Mouse (Mus musculus) adipocyte (in vitro differentiated cells): ENCODE measurements around the gene Tln2.
A peak's percentile ranks its signal among the peaks of the same experiment; 100 is the strongest.

ENCODE experiments used
- DNase-seq: peaks from one replicate; pipeline ENCODE4 v3.0.0-alpha.2; 2016; ENCODE audit warnings: low spot score

Gene Tln2

DNA sequence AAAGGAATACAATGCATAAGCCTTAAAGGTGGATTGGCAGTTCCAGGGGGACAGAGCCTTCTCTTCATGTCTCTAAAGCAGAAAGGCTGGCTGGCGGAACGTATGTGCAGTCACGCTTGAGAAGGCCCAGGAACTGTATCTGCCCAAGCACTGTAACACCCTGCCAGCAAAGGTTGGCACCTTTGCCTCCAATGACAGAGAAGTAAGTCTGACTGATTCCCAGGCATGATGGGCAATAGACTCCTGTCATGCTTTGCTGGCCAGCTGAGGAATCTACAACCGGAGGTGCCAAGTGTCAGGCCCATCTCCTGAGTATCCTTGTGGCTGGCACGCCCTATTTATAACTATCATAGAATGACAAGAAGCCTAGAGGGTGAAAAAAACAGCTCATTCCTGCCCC, 83.3 kb downstream of the Tln2 start:
- no peak for DNase-seq

DNA sequence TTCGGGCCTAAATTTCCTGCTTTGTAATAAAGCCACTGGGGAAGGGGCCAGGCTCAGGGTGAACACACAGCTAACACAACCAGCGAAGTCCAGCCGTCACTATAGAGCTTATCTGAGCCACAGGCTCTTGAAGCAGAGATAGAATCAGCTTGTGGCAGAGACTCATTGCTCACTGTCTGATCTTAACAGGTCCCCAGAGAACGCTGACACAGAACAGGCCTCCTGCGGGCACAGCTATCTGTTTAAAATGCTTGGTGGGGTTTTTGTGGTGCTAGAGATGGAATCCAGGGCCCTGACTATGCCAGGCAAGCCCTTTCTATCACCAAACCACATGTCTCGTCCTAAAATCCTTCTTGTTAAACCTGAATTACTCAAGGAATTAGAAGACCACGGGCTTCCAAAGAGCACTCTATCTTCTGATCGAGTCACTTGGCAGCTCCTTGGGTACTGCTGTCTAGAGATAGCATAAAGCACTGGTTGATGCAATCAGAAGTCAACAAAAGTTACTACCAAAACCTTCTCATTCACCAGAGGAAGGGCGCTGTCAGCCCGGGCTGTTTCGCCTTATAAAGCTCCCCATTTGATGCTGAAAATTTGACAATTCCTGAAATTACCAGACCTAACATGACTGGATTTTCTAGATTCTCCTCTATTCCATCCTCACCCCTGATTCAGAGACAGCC, 95.9 kb downstream of the Tln2 start:
- peak; percentile 23 for DNase-seq

- no peak for DNase-seq
These were observed 118.0 kb downstream of the Tln2 start for GRCm38 (mm10) chr9:67441484-67441883.

DNA sequence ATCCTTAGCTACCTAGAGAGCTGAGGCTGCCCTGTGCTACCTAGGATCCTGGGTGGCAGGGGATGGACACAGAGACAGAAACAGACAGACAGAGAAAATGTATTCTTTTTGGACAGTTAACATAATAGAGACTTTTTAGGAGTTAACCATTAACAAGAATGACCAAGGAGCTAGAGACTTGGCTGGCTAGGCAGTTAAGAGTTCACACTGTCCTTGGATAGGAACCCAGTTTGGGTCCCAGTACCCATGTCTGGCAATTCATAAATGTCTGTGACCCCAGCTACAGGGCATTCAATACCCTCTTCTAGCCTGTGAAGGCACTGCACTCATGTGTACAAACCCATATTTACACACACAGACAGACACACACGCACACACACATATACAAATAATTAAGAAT, 122.0 kb downstream of the Tln2 start:
- no peak for DNase-seq

- no peak for DNase-seq
These were observed 124.0 kb downstream of the Tln2 start for GRCm38 (mm10) chr9:67435333-67436154.

DNA sequence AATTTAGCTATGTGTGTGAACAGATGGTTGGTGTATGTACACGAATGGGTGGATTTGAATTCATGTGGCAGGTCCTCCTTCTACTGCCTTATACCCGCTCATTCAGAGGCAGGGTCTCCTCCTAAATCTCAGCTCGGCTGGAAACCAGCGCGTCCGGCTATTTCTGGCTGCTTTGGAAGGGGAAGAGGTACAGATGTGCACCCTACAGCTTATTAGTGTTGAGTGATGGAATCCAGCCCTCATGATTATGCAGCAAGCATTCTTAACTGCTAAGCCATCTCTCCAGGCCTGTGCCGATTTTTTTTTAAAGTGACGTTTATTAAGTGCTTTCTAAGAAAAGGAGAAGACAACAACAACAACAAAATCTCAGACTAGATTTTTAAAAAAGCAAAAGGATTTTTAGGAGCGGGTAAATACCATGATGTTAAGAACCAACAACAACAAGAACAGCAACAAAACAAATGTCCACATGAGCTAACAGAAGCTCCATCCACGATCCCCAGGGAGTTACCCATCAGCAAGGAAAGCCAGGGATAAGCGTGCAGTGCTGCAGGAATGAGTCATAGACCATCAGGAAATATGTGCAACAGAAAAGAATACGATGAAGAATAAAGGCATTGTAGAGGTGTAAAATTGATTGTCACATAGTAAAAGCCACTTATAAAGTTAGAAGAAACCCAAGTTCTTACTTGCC, 130.2 kb downstream of the Tln2 start:
- DNase-seq = no peak

GRCm38 (mm10) chr9:67428306-67429047, 131.0 kb downstream of the Tln2 start:
- DNase-seq = no peak

DNA sequence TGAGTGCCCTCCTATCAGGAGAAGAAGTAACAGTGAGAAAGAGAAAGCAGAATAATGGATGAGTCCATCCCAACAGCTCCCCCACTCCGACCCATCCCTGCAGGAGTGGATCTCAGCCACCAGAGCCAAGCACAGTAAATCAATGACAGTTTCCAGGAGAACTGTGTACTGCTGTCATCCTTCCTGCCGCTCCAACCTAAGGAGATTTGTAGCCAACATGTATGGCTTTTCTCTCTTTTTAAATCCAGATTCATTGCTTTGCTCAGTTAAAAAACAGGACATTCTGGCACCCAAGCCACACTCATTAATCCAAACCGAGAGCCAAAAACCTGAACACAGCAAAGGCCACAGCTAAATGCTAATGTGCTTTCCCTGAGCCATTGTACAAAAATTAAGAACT, 133.2 kb downstream of the Tln2 start:
- no peak for DNase-seq

DNA sequence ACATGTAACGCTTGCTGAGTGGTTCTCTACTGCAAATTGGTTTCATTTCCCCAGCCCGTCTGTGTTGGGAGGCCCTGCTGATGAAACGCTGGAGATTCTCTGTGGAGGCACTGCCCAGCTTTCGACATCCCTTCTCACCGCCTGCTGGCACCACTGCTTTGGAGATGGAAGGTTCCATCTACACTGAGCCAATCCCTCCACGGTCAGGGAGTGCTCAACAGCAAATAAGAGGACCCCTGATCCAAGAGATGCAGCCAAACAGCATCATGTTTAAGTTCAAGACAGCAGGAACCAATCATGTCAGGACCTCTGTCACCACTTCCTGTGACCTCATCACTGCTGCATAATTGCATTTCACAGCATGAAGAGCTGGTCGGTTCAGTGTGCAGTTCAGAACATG, 135.4 kb downstream of the Tln2 start:
- peak; percentile 9 for DNase-seq

GRCm38 (mm10) chr9:67418092-67418491, 141.4 kb downstream of the Tln2 start:
- DNase-seq = no peak

DNA sequence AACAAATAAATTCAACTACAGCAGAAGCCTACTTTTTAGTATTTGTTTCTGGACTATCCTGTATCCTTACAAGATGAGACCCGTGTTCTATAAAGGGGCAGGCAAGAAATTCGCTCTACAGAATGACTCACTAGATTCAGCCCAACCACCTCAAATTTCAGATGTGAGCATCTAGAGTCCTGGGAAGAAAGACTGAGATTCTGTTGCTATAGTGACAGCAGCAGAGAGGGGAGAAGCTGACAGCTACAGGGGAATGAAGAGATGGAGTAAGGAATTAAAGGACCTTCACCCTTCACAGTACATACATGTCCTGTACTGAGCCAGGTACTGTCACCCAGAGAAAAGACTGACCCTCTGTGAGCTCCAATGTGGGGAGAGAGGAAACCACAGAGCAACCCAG, 148.8 kb downstream of the Tln2 start:
- DNase-seq = no peak

- no peak for DNase-seq
These were observed 154.8 kb downstream of the Tln2 start for GRCm38 (mm10) chr9:67404736-67405135.

GRCm38 (mm10) chr9:67399563-67399962, 159.9 kb downstream of the Tln2 start:
- no peak for DNase-seq

DNA sequence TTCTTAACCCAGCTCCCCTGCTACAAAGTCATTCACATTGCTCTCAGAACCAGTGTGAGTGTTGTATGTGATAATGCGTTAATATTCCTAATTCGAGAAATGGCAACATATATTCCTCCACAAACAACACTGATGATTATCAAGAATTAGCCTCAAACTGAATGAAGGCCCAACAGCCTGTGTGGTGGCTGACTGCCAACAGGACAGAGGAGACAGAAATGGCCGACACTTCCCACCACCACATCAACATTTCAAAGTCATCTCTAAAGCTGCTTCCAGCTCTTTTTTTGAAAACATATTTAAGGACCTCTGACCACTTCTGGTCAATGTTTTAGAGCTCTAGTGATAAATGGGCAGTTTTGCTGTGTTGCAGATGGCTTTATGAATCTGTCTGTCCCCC, 161.7 kb downstream of the Tln2 start:
- no peak for DNase-seq

DNA sequence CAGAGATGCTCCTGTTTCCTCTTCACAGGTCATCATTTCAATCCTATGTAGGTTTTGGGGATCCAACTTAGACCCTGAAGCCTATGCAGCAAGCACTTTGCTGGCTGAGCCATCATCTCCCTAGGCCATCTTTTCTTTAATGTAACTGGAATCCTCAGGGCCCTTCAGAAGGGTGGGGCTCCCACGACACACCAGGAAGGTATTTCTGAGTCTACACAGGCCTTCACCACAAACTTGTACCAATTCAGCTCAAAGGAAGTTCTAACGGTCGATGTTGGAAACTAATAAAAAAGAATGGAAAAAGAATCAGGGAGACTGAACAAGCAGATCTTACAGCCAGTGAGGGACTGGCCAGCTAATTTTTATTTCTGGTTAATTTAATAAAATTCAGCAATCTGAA, 163.1 kb downstream of the Tln2 start:
- no peak for DNase-seq

DNA sequence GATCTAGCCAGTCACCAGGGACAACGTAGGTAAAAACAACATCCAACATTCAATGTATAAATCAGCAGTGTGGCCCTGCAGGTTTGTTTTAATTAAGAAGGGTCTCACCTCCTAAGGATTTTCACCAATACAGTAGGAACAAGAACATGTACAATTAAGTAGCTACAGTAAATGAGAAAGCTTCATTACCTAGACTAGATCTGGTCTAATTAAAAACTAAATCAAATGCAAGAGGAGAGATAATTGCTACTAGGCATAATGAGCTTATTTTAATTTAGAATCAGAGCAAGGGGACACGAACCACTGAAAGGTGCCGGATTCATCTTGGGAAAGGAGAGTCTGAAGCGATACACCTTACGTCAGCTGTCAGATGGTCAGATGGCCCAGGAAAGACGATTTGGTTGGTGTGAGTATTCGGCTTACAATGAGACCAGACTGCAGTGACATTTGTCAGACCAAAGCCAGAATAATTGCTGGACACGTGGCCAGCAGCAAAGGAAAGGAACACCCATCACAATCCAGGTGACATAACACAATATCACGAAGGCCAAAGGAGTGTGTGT, 175.4 kb downstream of the Tln2 start:
- DNase-seq = no peak

GRCm38 (mm10) chr9:67380095-67380494, 179.4 kb downstream of the Tln2 start:
- DNase-seq = peak; percentile 63

DNA sequence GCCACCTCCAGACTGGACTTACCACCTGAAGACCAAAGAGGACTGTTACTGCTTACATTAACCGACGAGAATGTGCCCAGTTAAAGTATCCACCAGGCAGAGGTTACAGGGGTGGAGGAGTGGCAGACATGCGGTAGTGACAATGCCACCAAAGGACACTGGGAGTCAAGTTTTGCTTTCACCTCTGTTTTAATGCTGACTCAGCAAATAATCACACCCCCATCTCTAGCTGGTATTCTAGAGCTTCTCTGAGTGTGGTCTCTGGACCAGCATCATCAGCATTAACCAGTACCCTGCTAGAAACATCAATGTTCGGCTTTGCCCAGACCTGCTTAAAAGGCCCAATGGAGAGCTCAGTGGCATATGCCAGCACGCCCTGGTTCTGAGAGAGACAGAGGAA, 180.7 kb downstream of the Tln2 start:
- DNase-seq = no peak

DNA sequence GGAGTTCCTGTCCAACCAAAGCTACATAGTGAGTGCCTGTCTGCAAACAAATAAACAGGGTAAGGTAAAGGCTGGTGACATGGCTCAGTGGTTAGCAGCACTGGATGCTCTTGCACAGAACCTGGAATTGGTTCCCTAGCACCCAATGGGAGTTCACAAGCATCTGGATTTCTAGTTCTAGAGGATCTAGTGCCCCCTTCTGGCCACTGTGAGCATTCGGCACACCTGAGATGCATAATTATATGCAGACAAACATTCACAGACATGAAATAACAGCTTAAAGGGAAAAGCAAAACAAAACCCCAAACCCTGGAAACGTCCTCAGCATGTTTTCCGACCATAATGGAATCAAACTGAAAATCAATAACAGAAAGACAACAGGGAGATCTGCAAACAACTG, 191.4 kb downstream of the Tln2 start:
- DNase-seq = no peak

GRCm38 (mm10) chr9:67362511-67362910, 197.0 kb downstream of the Tln2 start:
- no peak for DNase-seq

DNA sequence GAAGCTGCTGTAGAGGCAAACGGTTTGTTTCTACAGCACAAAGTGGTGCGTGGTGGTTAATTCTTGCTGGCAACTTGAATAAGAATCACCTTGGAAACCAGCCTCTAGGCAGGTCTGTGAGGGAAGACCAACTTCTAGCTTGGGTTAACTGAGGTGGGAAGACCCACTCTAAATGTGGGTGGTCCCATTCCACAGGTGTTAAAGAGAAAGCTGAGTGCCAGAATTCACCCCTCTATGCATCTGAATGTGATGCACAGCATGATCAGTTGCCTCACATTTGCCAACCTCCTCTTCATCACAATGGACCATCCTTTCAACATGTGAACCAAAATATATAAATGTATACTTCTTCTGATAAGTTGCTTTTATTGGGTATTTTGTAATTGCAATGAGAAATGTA, 197.4 kb downstream of the Tln2 start:
- DNase-seq = no peak

DNA sequence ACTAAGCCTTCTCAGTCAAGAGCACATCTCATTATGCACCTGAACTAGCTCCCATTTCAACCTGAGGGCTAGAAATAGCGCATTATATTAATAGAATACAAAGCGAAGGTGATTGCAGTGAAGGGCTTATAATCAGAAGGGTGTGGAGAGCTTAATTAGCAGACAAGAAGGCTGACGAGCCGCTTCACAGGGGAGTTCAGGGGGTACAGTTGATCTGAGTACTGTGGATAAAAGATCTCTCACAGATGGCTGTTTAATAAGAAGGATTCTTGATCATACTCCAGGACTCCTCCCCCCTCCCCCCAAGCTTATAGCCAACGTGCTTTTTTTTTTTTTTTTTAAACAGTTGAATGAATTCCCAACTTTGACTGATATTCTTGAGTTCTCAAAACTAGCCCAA, 198.0 kb downstream of the Tln2 start:
- DNase-seq = no peak
